Mouse (Mus musculus) adrenal gland, postnatal 36 days (tissue): ENCODE results near the gene Selenbp2. TPM values are rescaled to one million over a fixed set of nuclear protein-coding genes. Genes with fewer than 3 reads are reported as not detected.
"Not testable (repeated sequence)": the region's sequence is repeated elsewhere in the genome, so short reads cannot be mapped to it uniquely, and the experiment has no call there.

ENCODE experiments used
- DNase-seq, 2 experiments: peaks; one replicate each; pipeline ENCODE4 v3.0.0; 2021; ENCODE audit warnings: mixed read lengths in 1 of 2
- long read RNA-seq, 2 experiments: library from polyadenylated mRNA; stranded (forward); transcript quantifications; one replicate each; pipeline ENCODE4 v2.0.0; 2021; ENCODE audit warnings: borderline sequencing depth in 2 of 2
- total RNA-seq, 2 experiments: library from RNA; stranded (reverse); gene quantifications; 2 replicates each; pipeline ENCODE4 v1.2.3; 2021

The Selenbp2 gene
- 1 to 10 TPM; 5.4 to 9.6 TPM for total RNA-seq
- long read RNA-seq, experiment 1, result 0 reads
- long read RNA-seq, experiment 2, partial matches to known transcripts, result 2 of 4 reads
- long read RNA-seq, experiment 2, other reads (novel, unspliced or antisense), result 2 of 4 reads

DNA sequence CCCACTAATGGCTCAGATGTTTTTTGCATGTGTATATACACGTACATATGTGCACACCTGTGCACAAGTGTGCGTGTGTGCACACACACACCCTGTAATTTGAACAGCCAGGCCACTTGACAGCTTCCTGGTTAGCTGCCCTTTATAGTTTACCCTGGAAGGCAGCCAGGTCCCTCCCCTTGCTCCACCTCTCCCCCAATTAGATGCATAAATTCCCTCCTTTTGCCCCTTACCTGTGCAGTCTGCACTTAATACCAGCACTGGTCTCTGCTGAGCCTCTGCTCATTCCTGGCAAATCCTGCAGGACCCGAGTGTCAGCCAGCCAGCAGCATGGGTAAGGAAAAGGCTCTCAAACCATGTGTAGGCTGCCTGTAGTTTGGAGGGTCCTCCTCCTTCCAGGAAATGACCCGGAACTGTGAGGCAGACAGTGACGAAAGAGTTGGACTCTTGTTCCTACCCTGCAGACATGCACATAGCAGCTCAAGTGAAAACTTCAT lies at the start of gene Selenbp2:
Selenbp2 (plus strand) TSS at position 228 of the 497 bp plus-strand sequence.
- DNase-seq, result no peak

GRCm38 (mm10) chr3:94648755-94649590 lies 44.4 kb upstream of the Selenbp2 start:
- peak; percentile 38 to 54 for DNase-seq

DNA sequence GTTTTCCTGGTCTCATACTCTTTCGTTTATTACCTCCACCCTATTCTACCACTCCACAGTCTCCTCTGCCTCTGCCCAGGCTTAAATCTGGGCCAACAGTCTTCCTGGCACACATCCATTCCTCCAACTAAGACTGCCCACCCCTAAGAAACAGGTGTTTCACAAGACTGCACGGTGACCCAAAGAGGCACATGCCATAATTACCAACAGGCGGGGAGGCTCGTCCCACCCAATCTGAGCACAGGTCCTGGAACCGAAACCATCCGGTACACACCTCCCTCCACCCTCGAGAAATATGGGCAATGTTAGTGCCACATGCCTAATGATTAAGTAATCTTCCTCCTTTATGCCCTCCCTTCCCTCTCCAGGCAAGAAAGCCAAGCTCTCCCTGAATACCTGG lies 42.9 kb upstream of the Selenbp2 start:
- DNase-seq, result no peak

DNA sequence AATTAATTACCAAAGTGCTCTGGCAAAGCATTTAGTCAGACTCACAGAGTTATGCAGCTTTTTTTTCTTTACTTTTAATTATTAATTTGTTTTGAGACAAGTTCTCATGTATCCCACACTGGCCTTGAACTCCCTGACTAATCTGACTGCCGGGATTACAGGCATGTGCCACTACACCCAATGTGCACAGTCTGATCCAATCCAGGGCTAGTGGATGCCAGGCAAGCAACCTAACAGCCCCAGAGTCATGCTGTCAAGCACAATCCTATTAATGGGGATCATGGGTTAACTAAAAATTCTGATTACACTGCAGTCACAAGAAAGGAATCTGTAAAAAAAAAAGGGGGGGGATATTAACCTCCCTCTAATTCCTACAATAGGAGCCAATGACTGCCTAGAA lies 39.4 kb upstream of the Selenbp2 start:
- peak; percentile 13 to 33 for DNase-seq

GRCm38 (mm10) chr3:94657852-94658739 lies 35.3 kb upstream of the Selenbp2 start:
- not testable (repeated sequence) for DNase-seq

GRCm38 (mm10) chr3:94658740-94659095 lies 34.6 kb upstream of the Selenbp2 start, which contains the start of gene Tuft1:
TSS of gene Tuft1 (minus strand) at chr3:94658872.
- peak; percentile 86 for DNase-seq

GRCm38 (mm10) chr3:94659142-94659748 lies 34.1 kb upstream of the Selenbp2 start:
- DNase-seq, result peak in 1 of 2 experiments; percentile 4

GRCm38 (mm10) chr3:94660841-94661240 lies 32.5 kb upstream of the Selenbp2 start:
- DNase-seq, result not testable (repeated sequence)

GRCm38 (mm10) chr3:94665060-94665802 lies 28.1 kb upstream of the Selenbp2 start:
- DNase-seq, result not testable (repeated sequence)

DNA sequence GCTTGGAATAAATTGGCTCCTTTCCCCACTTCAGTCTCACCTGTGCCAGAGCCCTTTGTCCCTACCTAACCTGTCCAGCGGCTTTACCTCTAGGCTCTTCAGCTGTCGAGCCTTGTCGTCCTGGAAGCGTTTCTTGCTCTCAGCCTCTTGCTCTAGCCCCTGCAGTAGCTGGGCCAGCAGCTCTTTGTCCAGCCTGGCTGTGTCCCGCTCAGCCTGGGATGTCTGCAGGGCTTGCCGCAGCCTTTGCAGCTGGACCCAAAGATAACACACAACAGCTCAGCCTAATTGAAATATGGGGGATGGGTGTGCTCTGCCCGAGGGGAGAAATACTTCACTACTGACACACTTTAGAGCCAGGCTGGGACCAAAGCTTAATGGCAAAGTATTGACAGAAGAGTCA lies 27.5 kb upstream of the Selenbp2 start:
- not testable (repeated sequence) for DNase-seq

- not testable (repeated sequence) for DNase-seq
Observed at GRCm38 (mm10) chr3:94675101-94675500, 18.3 kb upstream of the Selenbp2 start.

DNA sequence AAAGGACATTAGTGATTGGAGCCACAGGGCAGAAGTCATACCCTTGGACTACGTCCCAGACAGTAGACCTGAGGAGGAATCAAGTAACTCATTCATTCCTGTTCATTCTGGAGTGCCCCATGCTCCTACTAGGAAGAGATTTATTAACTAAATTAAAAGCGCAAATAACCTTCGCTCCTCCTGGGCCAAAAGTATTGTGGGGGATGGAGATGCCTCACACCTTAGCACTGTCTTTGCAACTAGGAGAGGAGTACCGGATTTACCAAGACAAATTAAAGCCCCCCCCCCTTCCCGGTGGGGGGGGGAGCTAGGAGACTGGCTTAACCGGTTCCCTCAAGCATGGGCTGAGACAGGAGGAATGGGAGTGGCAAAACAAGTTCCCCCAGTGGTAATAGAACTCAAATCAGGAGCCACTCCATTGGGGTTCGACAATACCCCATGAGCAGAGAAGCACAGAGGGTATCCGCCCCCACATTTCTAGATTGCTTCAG lies 14.0 kb upstream of the Selenbp2 start:
- DNase-seq, result no peak

DNA sequence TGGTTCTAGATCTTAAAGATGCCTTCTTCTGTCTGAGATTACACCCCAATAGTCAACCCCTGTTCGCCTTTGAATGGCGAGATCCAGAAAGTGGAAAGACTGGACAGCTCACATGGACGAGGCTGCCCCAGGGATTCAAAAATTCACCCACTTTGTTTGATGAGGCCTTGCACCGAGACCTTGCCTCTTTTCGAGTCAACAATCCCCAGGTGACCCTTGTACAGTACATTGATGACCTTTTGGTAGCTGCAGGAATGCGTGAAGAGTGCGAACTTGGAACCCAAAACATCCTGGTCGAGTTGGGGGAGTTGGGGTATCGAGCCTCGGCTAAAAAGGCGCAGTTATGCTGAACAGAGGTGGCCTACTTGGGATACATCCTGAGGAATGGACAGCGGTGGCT lies 13.3 kb upstream of the Selenbp2 start:
- DNase-seq, result not testable (repeated sequence)

GRCm38 (mm10) chr3:94680783-94681182 lies 12.6 kb upstream of the Selenbp2 start:
- DNase-seq, result peak; percentile 18 to 28

GRCm38 (mm10) chr3:94683646-94684045 lies 9.7 kb upstream of the Selenbp2 start:
- no peak for DNase-seq

GRCm38 (mm10) chr3:94685989-94686772 lies 7.2 kb upstream of the Selenbp2 start:
- DNase-seq, result not testable (repeated sequence)

DNA sequence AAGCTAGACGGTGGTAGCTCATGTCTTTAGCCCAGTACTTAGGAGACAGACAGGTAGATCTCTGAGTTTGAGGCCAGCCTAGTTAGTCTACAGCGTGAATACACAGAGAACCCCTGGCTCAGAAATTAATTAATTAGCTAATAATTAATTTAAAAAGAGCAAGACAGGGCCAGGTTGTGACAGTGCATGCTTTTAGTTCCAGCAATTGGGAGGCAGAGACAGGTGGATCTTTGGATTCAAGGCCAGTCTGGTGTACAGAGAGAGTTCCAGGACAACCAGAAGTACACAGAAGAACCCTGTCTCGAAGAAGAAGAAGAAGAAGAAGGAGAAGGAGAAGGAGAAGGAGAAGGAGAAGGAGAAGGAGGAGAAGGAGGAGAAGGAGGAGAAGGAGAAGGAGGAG lies 4.7 kb upstream of the Selenbp2 start:
- DNase-seq, result not testable (repeated sequence)

GRCm38 (mm10) chr3:94689195-94689594 lies 4.2 kb upstream of the Selenbp2 start:
- DNase-seq, result not testable (repeated sequence)

GRCm38 (mm10) chr3:94690162-94690561 lies 3.2 kb upstream of the Selenbp2 start:
- DNase-seq, result not testable (repeated sequence)

- DNase-seq, result peak; percentile 27 to 40
Observed at GRCm38 (mm10) chr3:94690616-94691247, 2.6 kb upstream of the Selenbp2 start.
